Mouse (Mus musculus) small intestine, adult 2 months (tissue): ENCODE data around the gene Muc2.

Source experiments
- CTCF ChIP-seq: fragments of 200-500 bp; IDR thresholded peaks from 2 replicates; pipeline ENCODE4 v1.5.1; 2012; ENCODE audit warnings: low read depth, mild to moderate bottlenecking, control low read depth, inconsistent platforms, low read length, moderate library complexity, mixed read lengths; ENCODE audit not compliant: insufficient replicate concordance, insufficient read length; ENCODE audit errors: extremely low read depth
- POLR2A ChIP-seq: fragments of 200-500 bp; IDR thresholded peaks from 2 replicates; pipeline ENCODE4 v1.6.1; 2012; ENCODE audit warnings: low read depth, mild to moderate bottlenecking, control low read depth, inconsistent platforms, low read length, moderate library complexity

DNA sequence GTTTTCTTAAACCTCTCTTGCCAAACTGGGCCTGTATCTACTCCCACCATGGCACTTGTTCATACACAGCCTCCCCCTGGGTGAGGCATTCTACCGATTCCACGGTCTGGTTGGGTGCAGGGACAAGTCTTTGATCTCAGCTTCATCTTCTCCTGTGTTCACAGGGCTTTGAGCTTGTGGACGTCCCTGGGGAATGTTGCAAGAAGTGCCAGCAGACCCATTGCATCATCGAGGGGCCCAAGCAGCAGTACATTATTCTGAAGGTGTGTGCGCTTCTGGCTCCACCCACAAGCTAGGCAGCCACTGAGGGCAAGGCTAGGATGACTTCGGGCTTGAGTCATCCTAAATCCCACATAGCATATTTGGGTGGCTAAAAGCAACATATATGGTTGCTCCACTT is 62.4 kb downstream of the Muc2 start:
- TF ChIP-seq CTCF (no peak), POLR2A (no peak)
